Mouse (Mus musculus): Measurements from ENCODE around the gene Slc2a13. TPM values are rescaled to one million over a fixed set of nuclear protein-coding genes. Genes with fewer than 3 reads are reported as not detected.

Slc2a13 gene
- total and polyA plus RNA-seq, 2 experiments from 2014 or later, result 0.33 to 1.6 TPM

DNA sequence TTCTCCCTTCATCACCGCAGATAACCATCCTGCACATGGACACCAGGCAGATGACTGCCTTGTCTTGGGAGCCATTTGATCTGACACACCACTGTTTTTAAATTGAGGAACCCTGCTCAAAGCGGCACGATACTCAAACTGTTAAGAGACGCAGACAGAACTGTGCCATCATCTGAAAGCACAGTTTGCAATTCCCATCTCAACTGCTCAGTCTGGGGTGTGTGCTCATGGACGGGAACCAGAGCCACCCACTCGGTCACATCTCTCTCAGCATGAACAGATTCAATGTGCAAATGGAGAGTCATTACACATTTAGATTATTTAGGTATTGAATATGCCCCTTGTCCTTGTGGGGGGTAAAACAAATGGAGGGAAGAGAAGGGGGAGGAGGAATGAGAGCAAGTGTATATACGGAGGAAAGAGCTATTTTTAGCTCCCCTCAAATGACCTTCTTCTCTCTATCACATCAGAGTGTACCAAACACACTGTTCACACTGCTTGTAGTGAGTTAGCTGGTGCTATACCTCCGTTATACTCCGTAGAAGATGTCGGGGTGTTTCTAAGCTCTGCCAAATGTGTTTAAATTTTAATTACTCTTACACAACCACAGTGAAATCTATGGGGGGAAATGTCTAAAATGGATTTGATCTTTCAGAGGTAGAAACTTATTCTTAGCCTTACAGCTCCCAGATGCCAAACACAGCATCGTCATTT lies 203.2 kb downstream of the Slc2a13 start:
- WGBS, result 49% methylated on average over 11 of the region's 11 CpGs
- TF ChIP-seq CTCF (IDR thresholded peaks at IDR 0.05; ENCODE audit: low read depth), result no peak
- no peak for TF ChIP-seq EP300 (IDR thresholded peaks at IDR 0.05; ENCODE audit: low read depth)
- Histone ChIP-seq H3K9me3 (replicated peaks; ENCODE audit: control insufficient read depth, low read length) (no peaks in the 10 kb centered on the region), H3K9ac (replicated peaks; ENCODE audit: low read depth, low read length) (no peak overlapping the region), H3K4me1 (ENCODE audit: control insufficient read depth, insufficient read depth) (no peaks in the 10 kb centered on the region), H3K4me2 (ENCODE audit: low read depth, low read length) (no peak overlapping the region), H3K27me3 (ENCODE audit: control insufficient read depth, insufficient read depth, low read length) (no peaks in the 10 kb centered on the region), H3K4me3 (ENCODE audit: low read depth, low read length) (no peak overlapping the region), H3K36me3 (replicated peaks; ENCODE audit: control insufficient read depth, insufficient read depth, low read length) (no peaks in the 10 kb centered on the region), H3K27ac (ENCODE audit: low read depth) (no peak overlapping the region)
- DNase-seq (ENCODE audit: low spot score) (peak; percentile 32), ATAC-seq (ENCODE audit: insufficient read depth, low read depth) (no peak)

DNA sequence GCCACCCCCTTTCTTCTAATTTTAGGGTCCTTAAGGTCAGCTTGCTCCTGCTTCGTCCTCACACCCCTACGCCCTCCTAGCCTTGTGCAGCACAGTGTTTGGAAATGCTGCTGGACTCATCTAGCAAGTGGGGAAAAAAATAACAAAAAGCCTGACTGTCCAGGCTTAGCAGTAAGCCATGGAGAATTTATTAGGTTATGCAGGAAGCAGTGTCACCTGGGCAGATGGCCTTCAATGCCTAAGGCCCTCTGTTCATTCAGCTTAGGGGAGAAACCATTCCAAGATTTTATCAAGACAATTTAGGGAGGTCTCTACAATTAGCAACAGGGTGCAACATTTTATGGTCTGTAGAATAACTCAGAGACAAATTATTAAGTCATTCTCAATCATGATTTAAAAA lies 212.6 kb downstream of the Slc2a13 start:
- H3K4me2 ChIP-seq (ENCODE audit: low read depth, low read length), result no peak overlapping the region
- ATAC-seq (ENCODE audit: insufficient read depth, low read depth) (no peak), DNase-seq (ENCODE audit: low spot score) (no peak)
- no peak overlapping the region for H3K27ac ChIP-seq (ENCODE audit: low read depth)
- H3K9me3 ChIP-seq (replicated peaks; ENCODE audit: control insufficient read depth, low read length), result no peaks in the 10 kb centered on the region
- H3K4me3 ChIP-seq (ENCODE audit: low read depth, low read length), result no peak overlapping the region
- 70% methylated on average over 2 of the region's 2 CpGs for WGBS
- no peaks in the 10 kb centered on the region for H3K4me1 ChIP-seq (ENCODE audit: control insufficient read depth, insufficient read depth)
- H3K9ac ChIP-seq (replicated peaks; ENCODE audit: low read depth, low read length), result no peak overlapping the region
- H3K36me3 ChIP-seq (replicated peaks; ENCODE audit: control insufficient read depth, insufficient read depth, low read length), result no peaks in the 10 kb centered on the region
- H3K27me3 ChIP-seq (ENCODE audit: control insufficient read depth, insufficient read depth, low read length), result no peaks in the 10 kb centered on the region
- TF ChIP-seq EP300 (IDR thresholded peaks at IDR 0.05; ENCODE audit: low read depth), result no peak

DNA sequence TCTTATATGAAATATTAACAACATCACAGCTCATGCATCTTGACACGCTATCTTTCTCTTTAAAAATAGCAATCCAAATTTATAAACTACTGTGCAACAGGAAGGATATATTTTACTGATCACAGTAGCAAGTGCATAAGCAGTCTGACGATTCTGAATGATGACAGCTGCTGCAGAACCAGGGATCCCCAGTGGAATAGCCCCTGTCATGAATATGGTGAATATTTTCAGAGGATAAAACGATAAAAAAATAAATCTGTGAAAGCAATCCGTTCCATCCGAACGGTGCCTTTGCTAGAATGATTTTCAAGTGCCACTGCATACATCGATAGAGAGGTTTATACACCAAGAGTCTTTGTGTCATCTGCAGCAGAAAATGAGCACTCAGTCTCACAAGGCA lies 222.1 kb downstream of the Slc2a13 start:
- no peaks in the 10 kb centered on the region for H3K4me1 ChIP-seq (ENCODE audit: control insufficient read depth, insufficient read depth)
- H3K4me2 ChIP-seq (ENCODE audit: low read depth, low read length), result no peak overlapping the region
- H3K27ac ChIP-seq (ENCODE audit: low read depth), result no peak overlapping the region
- no peak overlapping the region for H3K4me3 ChIP-seq (ENCODE audit: low read depth, low read length)
- H3K36me3 ChIP-seq (replicated peaks; ENCODE audit: control insufficient read depth, insufficient read depth, low read length), result no peaks in the 10 kb centered on the region
- DNase-seq (ENCODE audit: low spot score) (no peak), ATAC-seq (ENCODE audit: insufficient read depth, low read depth) (no peak)
- TF ChIP-seq EP300 (IDR thresholded peaks at IDR 0.05; ENCODE audit: low read depth) (no peak), CTCF (IDR thresholded peaks at IDR 0.05; ENCODE audit: low read depth) (no peak)
- no peaks in the 10 kb centered on the region for H3K27me3 ChIP-seq (ENCODE audit: control insufficient read depth, insufficient read depth, low read length)
- H3K9ac ChIP-seq (replicated peaks; ENCODE audit: low read depth, low read length), result no peak overlapping the region
- 72% methylated on average over 7 of the region's 7 CpGs for WGBS
- no peaks in the 10 kb centered on the region for H3K9me3 ChIP-seq (replicated peaks; ENCODE audit: control insufficient read depth, low read length)

DNA sequence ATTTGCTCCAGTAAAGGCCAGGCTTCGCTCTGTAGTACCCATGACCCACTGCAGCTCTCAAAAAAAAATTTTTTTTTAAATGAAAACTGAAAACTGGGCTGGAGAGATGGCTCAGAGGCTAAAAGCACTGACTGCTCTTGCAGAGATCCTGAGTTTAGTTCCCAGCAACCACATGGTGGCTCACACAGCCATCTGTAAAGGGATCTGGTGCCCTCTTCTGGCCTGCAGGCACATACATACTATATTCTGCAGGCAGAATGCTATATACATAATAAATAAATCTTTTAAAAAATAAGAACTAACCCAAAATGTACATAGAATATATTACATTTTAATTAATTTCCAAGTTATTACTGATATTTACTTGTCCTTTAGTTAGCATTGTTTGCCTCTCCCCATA lies 234.7 kb downstream of the Slc2a13 start:
- Histone ChIP-seq H3K4me3 (ENCODE audit: low read depth, low read length) (no peak overlapping the region), H3K36me3 (replicated peaks; ENCODE audit: control insufficient read depth, insufficient read depth, low read length) (no peaks in the 10 kb centered on the region), H3K9ac (replicated peaks; ENCODE audit: low read depth, low read length) (no peak overlapping the region), H3K27me3 (ENCODE audit: control insufficient read depth, insufficient read depth, low read length) (no peaks in the 10 kb centered on the region), H3K27ac (ENCODE audit: low read depth) (no peak overlapping the region), H3K4me2 (ENCODE audit: low read depth, low read length) (no peak overlapping the region), H3K4me1 (ENCODE audit: control insufficient read depth, insufficient read depth) (no peaks in the 10 kb centered on the region), H3K9me3 (replicated peaks; ENCODE audit: control insufficient read depth, low read length) (no peaks in the 10 kb centered on the region)
- 91% methylated on average over 1 of the region's 1 CpGs for WGBS
- TF ChIP-seq CTCF (IDR thresholded peaks at IDR 0.05; ENCODE audit: low read depth), result peak; percentile 34
- TF ChIP-seq EP300 (IDR thresholded peaks at IDR 0.05; ENCODE audit: low read depth), result no peak
- no peak for ATAC-seq (ENCODE audit: insufficient read depth, low read depth)
- no peak for DNase-seq (ENCODE audit: low spot score)

DNA sequence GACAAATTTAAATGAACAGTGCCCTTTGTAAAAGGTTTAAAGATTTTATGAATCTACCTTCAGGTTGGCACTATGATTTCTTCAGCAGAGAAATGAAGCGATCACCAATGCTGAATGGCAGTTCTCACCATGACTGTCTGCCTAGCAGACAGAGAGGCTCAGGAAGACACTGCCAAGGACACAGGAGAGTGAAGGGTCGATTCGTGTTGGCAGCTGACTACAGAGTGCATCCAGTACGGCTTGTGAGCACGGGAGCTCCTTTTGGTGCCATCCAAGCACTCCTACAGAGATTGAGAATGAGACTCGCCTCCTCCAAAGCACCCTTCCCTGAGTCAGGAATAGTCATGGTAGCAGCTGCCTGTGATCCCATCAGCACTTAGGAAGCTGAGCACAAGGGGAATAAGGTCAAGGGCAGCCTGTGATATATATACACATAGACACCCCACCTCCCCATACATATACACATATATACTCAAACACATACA lies 238.6 kb downstream of the Slc2a13 start:
- 77% methylated on average over 6 of the region's 6 CpGs for WGBS
- no peak for TF ChIP-seq CTCF (IDR thresholded peaks at IDR 0.05; ENCODE audit: low read depth)
- no peak for TF ChIP-seq EP300 (IDR thresholded peaks at IDR 0.05; ENCODE audit: low read depth)

DNA sequence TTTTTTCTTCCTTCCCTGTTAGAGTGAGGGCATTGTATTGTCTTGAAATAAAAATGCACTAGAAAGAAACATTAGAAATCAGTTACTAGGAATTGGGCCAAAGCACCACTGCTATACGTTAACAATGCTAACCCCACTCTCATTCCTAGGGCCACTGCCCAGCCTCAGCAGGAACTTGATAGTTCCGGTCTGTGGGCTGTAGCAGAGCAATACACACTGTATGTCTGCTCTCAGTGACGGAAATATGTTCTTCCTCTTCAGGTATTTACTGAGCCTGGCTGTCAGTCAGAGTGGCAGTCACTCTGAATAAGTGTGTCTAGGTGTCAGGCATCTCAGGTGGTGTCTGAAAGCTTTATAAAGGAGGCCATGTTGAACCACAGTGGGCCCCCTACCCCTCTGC lies 245.3 kb downstream of the Slc2a13 start:
- WGBS, result 61% methylated on average over 3 of the region's 3 CpGs
- H3K4me2 ChIP-seq (ENCODE audit: low read depth, low read length), result no peak overlapping the region

More for the DNA sequence above, 238.6 kb downstream of the Slc2a13 start:
- ATAC-seq (ENCODE audit: insufficient read depth, low read depth) (no peak), DNase-seq (ENCODE audit: low spot score) (no peak)
- Histone ChIP-seq H3K36me3 (replicated peaks; ENCODE audit: control insufficient read depth, insufficient read depth, low read length) (no peaks in the 10 kb centered on the region), H3K27me3 (ENCODE audit: control insufficient read depth, insufficient read depth, low read length) (no peaks in the 10 kb centered on the region), H3K9me3 (replicated peaks; ENCODE audit: control insufficient read depth, low read length) (no peaks in the 10 kb centered on the region), H3K9ac (replicated peaks; ENCODE audit: low read depth, low read length) (no peak overlapping the region), H3K4me3 (ENCODE audit: low read depth, low read length) (no peak overlapping the region), H3K4me2 (ENCODE audit: low read depth, low read length) (no peak overlapping the region), H3K27ac (ENCODE audit: low read depth) (no peak overlapping the region), H3K4me1 (ENCODE audit: control insufficient read depth, insufficient read depth) (no peaks in the 10 kb centered on the region)

More for the DNA sequence above, 245.3 kb downstream of the Slc2a13 start:
- no peak overlapping the region for H3K4me3 ChIP-seq (ENCODE audit: low read depth, low read length)
- H3K9me3 ChIP-seq (replicated peaks; ENCODE audit: control insufficient read depth, low read length), result no peaks in the 10 kb centered on the region
- no peak overlapping the region for H3K9ac ChIP-seq (replicated peaks; ENCODE audit: low read depth, low read length)
- TF ChIP-seq EP300 (IDR thresholded peaks at IDR 0.05; ENCODE audit: low read depth) (no peak), CTCF (IDR thresholded peaks at IDR 0.05; ENCODE audit: low read depth) (no peak)
- no peak for ATAC-seq (ENCODE audit: insufficient read depth, low read depth)
- no peak for DNase-seq (ENCODE audit: low spot score)
- no peaks in the 10 kb centered on the region for H3K4me1 ChIP-seq (ENCODE audit: control insufficient read depth, insufficient read depth)
- H3K27me3 ChIP-seq (ENCODE audit: control insufficient read depth, insufficient read depth, low read length), result no peaks in the 10 kb centered on the region
- no peak overlapping the region for H3K27ac ChIP-seq (ENCODE audit: low read depth)
- no peaks in the 10 kb centered on the region for H3K36me3 ChIP-seq (replicated peaks; ENCODE audit: control insufficient read depth, insufficient read depth, low read length)
